Comparison of ENCODE assay signal across 8 mouse cellular contexts in genomic region chr11:79533950-79534690, GRCm38 (mm10). TPM values are rescaled to one million over a fixed set of nuclear protein-coding genes. Genes with fewer than 3 reads are reported as not detected.
DNase-seq lines count a peak whose midpoint lies in the region; ATAC-seq and TF ChIP-seq lines count a peak whose summit lies in the region.

No protein-coding gene starts in this region.

- TF ChIP-seq CTCF in layer of hippocampus, adult 2 months (conservative IDR thresholded peaks at IDR 0.05) = no peak
- no peak for TF ChIP-seq CTCF in lung, postnatal 0 days (IDR thresholded peaks at IDR 0.05)

- 66% methylated on average over 8 of the region's 8 CpGs for WGBS in embryonic facial prominence, embryonic 15.5 days
- 57% methylated on average over 8 of the region's 8 CpGs for WGBS in lung, postnatal 0 days

- peaks cover 11% of the 10 kb centered on the region for H3K36me3 ChIP-seq in embryonic facial prominence, embryonic 15.5 days
- H3K36me3 ChIP-seq in lung, postnatal 0 days (ENCODE audit: insufficient read depth, low read length) = peaks cover 10% of the 10 kb centered on the region; the same call in 1 of the 2 replicates

- TF ChIP-seq EP300 in lung, postnatal 0 days (IDR thresholded peaks at IDR 0.05) = no peak

- ATAC-seq in embryonic facial prominence, embryonic 15.5 days (ENCODE audit: insufficient number of reproducible peaks, low FRiP score, low TSS enrichment, low read depth) = peak; percentile 67; the same call in 1 of the 2 replicates
- ATAC-seq in lung, postnatal 0 days = peak; percentile 72

- H3K4me1 ChIP-seq in embryonic facial prominence, embryonic 15.5 days = peaks cover 6% of the 10 kb centered on the region; the same call in 1 of the 2 replicates
- no peaks in the 10 kb centered on the region for H3K4me1 ChIP-seq in lung, postnatal 0 days (ENCODE audit: insufficient read depth, low read depth, low read length)

- H3K27ac ChIP-seq in layer of hippocampus, adult 2 months = peak overlapping the region; percentile 73
- H3K27ac ChIP-seq in embryonic facial prominence, embryonic 15.5 days (replicated peaks) = 0 out of 2 replicates have a peak overlapping the region, but pooled peaks have one; percentile 40
- H3K27ac ChIP-seq in lung, postnatal 0 days (ENCODE audit: low read length) = no peak overlapping the region

- DNase-seq in layer of hippocampus, adult 2 months (ENCODE audit: low spot score in 2 of 2) = peak in 1 of 2 experiments; percentile 18
- no peak for DNase-seq in layer of hippocampus, adult 11-12 months (ENCODE audit: low spot score)
- peak; percentile 35 for DNase-seq in adrenal gland, postnatal 25 days
- peak; percentile 74 for DNase-seq in lung, postnatal 0 days (ENCODE audit: low spot score)
- DNase-seq in B cell, adult 2 months = no peak
- DNase-seq in left cerebral cortex, adult 8-10 months (ENCODE audit: low spot score in 2 of 2) = no peak
- DNase-seq in right cerebral cortex, adult 18-20 months = no peak

- H3K9me3 ChIP-seq in embryonic facial prominence, embryonic 15.5 days (replicated peaks) = no peaks in the 10 kb centered on the region
- no peaks in the 10 kb centered on the region for H3K9me3 ChIP-seq in lung, postnatal 0 days (ENCODE audit: low read length)

- no peaks in the 10 kb centered on the region for H3K27me3 ChIP-seq in embryonic facial prominence, embryonic 15.5 days
- H3K27me3 ChIP-seq in lung, postnatal 0 days (replicated peaks; ENCODE audit: insufficient read depth, low read length) = no peaks in the 10 kb centered on the region

- H3K4me3 ChIP-seq in layer of hippocampus, adult 2 months = no peak overlapping the region
- H3K4me3 ChIP-seq in embryonic facial prominence, embryonic 15.5 days (replicated peaks) = no peak overlapping the region
- no peak overlapping the region for H3K4me3 ChIP-seq in lung, postnatal 0 days (ENCODE audit: low read depth, low read length)

- H3K4me2 ChIP-seq in embryonic facial prominence, embryonic 15.5 days (replicated peaks) = no peak overlapping the region
- no peak overlapping the region for H3K4me2 ChIP-seq in lung, postnatal 0 days (replicated peaks; ENCODE audit: low read depth, low read length)

- no peak overlapping the region for H3K9ac ChIP-seq in embryonic facial prominence, embryonic 15.5 days
- no peak overlapping the region for H3K9ac ChIP-seq in lung, postnatal 0 days (replicated peaks; ENCODE audit: low read depth)

RNA-seq across cellular contexts. Expression of gene Evi2a, which starts 3.7 kb away (rescaled TPM):
- 10 to 100 TPM; 17.3 to 21.2 TPM for total RNA-seq in layer of hippocampus, adult 2 months (2021)
- total RNA-seq in adrenal gland, postnatal 25 days (2021) = 0.62 and 1.3 TPM in 2 replicates
- 6.9 and 7.2 TPM in 2 replicates for polyA plus RNA-seq in embryonic facial prominence, embryonic 15.5 days (2015; fragmentation: Nextera tagmentation; extraction: Ambion mirVana)
- polyA plus RNA-seq in lung, postnatal 0 days (2015; fragmentation: Nextera tagmentation; extraction: Ambion mirVana) = 6.4 and 8.0 TPM in 2 replicates
- total RNA-seq in left cerebral cortex, adult 8-10 months (2022) = 10 to 100 TPM; 33.2 to 36.9 (median 34.8) TPM

RNA-seq across cellular contexts. Expression of gene Evi2, which starts 3.7 kb away (rescaled TPM):
- not detected for total RNA-seq in layer of hippocampus, adult 2 months (2021)
- total RNA-seq in adrenal gland, postnatal 25 days (2021) = not detected in 2 replicates
- 0.64 and 0.80 TPM in 2 replicates for polyA plus RNA-seq in embryonic facial prominence, embryonic 15.5 days (2015; fragmentation: Nextera tagmentation; extraction: Ambion mirVana)
- 0.61 and 0.64 TPM in 2 replicates for polyA plus RNA-seq in lung, postnatal 0 days (2015; fragmentation: Nextera tagmentation; extraction: Ambion mirVana)
- under 1 TPM in 3 of 4 experiments, not detected in 1; 0.14 to 0.53 (median 0.20) TPM for total RNA-seq in left cerebral cortex, adult 8-10 months (2022)

RNA-seq across cellular contexts. Expression of gene Evi2b, which starts 10.6 kb away (rescaled TPM):
- total RNA-seq in layer of hippocampus, adult 2 months (2021) = under 1 TPM; 0.37 to 0.38 TPM
- total RNA-seq in adrenal gland, postnatal 25 days (2021) = 1.0 and 1.5 TPM in 2 replicates
- polyA plus RNA-seq in embryonic facial prominence, embryonic 15.5 days (2015; fragmentation: Nextera tagmentation; extraction: Ambion mirVana) = 0.93 and 1.6 TPM in 2 replicates
- polyA plus RNA-seq in lung, postnatal 0 days (2015; fragmentation: Nextera tagmentation; extraction: Ambion mirVana) = 2.0 and 2.6 TPM in 2 replicates
- total RNA-seq in left cerebral cortex, adult 8-10 months (2022) = 1 to 10 TPM in 1 of 4 experiments, under 1 TPM in 2, not detected in 1; 0.44 to 2.0 (median 0.66) TPM

RNA-seq across cellular contexts. Expression of gene Omg, which starts 30.2 kb away (rescaled TPM):
- 10 to 100 TPM; 86.0 to 89.5 TPM for total RNA-seq in layer of hippocampus, adult 2 months (2021)
- 6.2 and 6.7 TPM in 2 replicates for total RNA-seq in adrenal gland, postnatal 25 days (2021)
- 0.21 and 0.29 TPM in 2 replicates for polyA plus RNA-seq in embryonic facial prominence, embryonic 15.5 days (2015; fragmentation: Nextera tagmentation; extraction: Ambion mirVana)
- polyA plus RNA-seq in lung, postnatal 0 days (2015; fragmentation: Nextera tagmentation; extraction: Ambion mirVana) = 0.13 TPM in 1 of 2 replicates, not detected in the other
- 100 to 1,000 TPM; 106 to 132 (median 118) TPM for total RNA-seq in left cerebral cortex, adult 8-10 months (2022)

RNA-seq across cellular contexts. Expression of gene Rab11fip4, which starts 56.9 kb away (rescaled TPM):
- 100 to 1,000 TPM; 163 to 168 TPM for total RNA-seq in layer of hippocampus, adult 2 months (2021)
- total RNA-seq in adrenal gland, postnatal 25 days (2021) = 3.4 and 4.2 TPM in 2 replicates
- 5.4 and 6.0 TPM in 2 replicates for polyA plus RNA-seq in embryonic facial prominence, embryonic 15.5 days (2015; fragmentation: Nextera tagmentation; extraction: Ambion mirVana)
- 0.74 and 1.1 TPM in 2 replicates for polyA plus RNA-seq in lung, postnatal 0 days (2015; fragmentation: Nextera tagmentation; extraction: Ambion mirVana)
- 100 to 1,000 TPM; 238 to 263 (median 241) TPM for total RNA-seq in left cerebral cortex, adult 8-10 months (2022)

Comparison
In these comparisons a context has a peak if more than half of its experiments do, and no peak if none do; other contexts are left out.
1. DNase-seq: peak in adrenal gland, postnatal 25 days (single experiment) and lung, postnatal 0 days (single experiment); none in layer of hippocampus, adult 11-12 months (single experiment), B cell, adult 2 months (0 of 2), left cerebral cortex, adult 8-10 months (0 of 2) and right cerebral cortex, adult 18-20 months (single experiment).